Mouse (Mus musculus): ENCODE data around the gene Hoxc13. TPM values are rescaled to one million over a fixed set of nuclear protein-coding genes. Genes with fewer than 3 reads are reported as not detected.

Gene Hoxc13
- polyA plus RNA-seq, 1 experiment from 2014 or later = not detected

DNA sequence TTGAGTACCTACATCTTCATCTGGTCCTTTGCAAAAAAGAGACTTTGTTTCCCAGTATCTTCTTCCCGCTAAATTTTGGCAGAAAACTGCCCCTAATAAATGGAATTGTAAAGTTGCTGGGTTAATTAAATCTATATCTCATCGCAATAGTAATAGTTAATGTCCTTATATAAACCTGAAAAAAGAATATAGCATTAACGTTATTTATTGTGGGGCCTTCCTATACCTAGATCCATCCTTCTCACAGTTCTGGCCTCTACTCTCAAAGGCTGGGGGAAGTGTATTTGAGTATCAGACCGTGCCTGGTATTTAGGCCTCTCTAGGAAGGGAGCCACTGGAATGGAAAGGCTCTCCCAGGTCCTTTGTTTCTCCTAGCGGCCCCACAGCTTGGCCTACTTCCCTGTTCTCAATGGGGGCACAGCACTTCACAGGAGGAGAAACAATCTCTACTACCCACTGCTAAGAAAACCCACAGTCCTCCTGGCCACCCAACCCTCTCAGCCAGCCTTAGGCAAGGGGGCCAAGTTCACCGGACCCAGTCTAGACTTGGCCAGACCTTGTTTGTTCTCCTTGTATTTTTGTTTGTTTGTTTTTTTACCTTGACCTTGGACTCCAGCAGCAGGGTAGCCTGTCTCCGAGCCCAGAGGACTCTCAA, 2.2 kb upstream of the Hoxc13 start:
- Histone ChIP-seq H3K27me3 (replicated peaks; ENCODE audit: control insufficient read depth, insufficient read depth, low read length) (peaks cover 86% of the 10 kb centered on the region), H3K4me2 (ENCODE audit: low read depth, low read length) (no peak overlapping the region), H3K36me3 (ENCODE audit: control insufficient read depth, insufficient read depth, low read length) (no peaks in the 10 kb centered on the region), H3K4me3 (ENCODE audit: low read length) (no peak overlapping the region), H3K9me3 (ENCODE audit: control insufficient read depth, low read length) (no peaks in the 10 kb centered on the region), H3K4me1 (ENCODE audit: control insufficient read depth, insufficient read depth, low read length) (0 out of 2 replicates have a peak, but pooled peaks cover 4% of the 10 kb centered on the region), H3K27ac (ENCODE audit: low read length) (no peak overlapping the region), H3K9ac (ENCODE audit: low read depth, low read length) (no peak overlapping the region)
- no peak for ATAC-seq
- 2% methylated on average over 7 of the region's 7 CpGs for WGBS

DNA sequence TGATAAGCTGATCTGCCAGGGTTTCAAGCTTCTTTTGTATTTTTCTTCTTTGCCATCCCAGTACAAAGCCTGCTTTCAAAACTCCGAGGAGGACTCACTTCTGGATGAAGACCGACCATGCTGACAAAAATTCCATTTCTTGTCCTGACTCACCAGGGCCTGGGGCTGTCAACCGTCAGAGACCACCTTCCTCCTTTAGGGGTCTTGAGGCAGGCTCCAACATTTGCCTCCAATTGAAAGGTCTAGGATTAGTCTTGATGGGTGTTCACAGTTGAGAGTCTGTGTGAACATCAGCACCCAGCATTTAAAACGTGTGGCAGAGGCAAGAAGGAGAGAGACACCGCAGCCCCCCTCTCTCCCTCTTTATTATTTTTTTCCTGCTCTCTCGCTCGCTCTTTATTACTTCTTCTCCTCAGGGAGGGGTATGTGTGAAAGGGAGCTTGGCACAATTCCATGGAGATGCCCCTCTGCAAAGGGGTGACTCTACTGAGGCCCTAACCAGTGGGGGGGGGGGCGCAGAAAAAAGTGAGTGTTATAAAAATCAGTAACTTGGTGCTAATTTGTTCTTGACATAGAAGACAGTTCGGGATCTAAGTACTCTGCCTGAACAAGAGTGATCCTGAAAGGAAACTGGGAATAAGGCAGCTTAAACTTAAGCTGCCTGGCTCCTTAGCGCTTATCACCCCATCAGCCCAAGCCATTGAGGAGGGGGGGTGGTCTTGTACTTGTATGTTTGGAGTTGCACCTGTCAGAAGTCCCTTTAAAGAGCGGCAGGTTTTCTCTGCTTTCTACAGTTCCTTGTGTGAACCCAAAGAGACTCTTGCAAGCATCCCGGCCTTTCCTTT, 1.3 kb upstream of the Hoxc13 start:
- no peak overlapping the region for H3K27ac ChIP-seq (ENCODE audit: low read length)
- 0 out of 2 replicates have a peak, but pooled peaks cover 4% of the 10 kb centered on the region for H3K4me1 ChIP-seq (ENCODE audit: control insufficient read depth, insufficient read depth, low read length)
- H3K9ac ChIP-seq (ENCODE audit: low read depth, low read length) = no peak overlapping the region
- ATAC-seq = no peak
- H3K4me3 ChIP-seq (ENCODE audit: low read length) = no peak overlapping the region
- H3K4me2 ChIP-seq (ENCODE audit: low read depth, low read length) = no peak overlapping the region
- no peaks in the 10 kb centered on the region for H3K36me3 ChIP-seq (ENCODE audit: control insufficient read depth, insufficient read depth, low read length)
- H3K27me3 ChIP-seq (replicated peaks; ENCODE audit: control insufficient read depth, insufficient read depth, low read length) = peaks cover 87% of the 10 kb centered on the region
- no peaks in the 10 kb centered on the region for H3K9me3 ChIP-seq (ENCODE audit: control insufficient read depth, low read length)
- 6% methylated on average over 12 of the region's 12 CpGs for WGBS

DNA sequence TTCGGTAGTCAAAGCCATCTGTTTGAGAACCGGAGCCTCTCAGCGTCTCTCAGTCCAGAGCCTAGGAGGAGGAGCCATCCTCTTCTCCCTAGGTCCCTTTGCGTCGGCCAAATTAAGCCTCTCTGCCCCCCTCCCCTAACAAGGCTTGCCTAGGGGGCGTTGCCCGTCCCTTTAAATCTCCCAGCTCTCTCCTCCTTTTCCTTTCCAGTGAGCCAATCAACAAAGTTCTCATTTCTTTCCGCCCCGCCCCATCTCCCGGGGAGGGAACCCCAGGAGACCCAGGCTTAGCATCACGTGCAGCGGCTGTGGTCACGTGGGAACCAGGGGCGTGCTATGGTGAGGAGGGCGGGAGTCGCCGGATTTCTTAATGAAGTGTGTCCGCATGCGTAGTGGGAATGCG, 284 bp upstream of the Hoxc13 start:
- Histone ChIP-seq H3K9me3 (ENCODE audit: control insufficient read depth, low read length) (no peaks in the 10 kb centered on the region), H3K27ac (ENCODE audit: low read length) (no peak overlapping the region), H3K4me3 (ENCODE audit: low read length) (peak overlapping the region; percentile 29), H3K9ac (ENCODE audit: low read depth, low read length) (no peak overlapping the region), H3K36me3 (ENCODE audit: control insufficient read depth, insufficient read depth, low read length) (no peaks in the 10 kb centered on the region), H3K27me3 (replicated peaks; ENCODE audit: control insufficient read depth, insufficient read depth, low read length) (peaks cover 90% of the 10 kb centered on the region), H3K4me2 (ENCODE audit: low read depth, low read length) (peak overlapping the region; percentile 38), H3K4me1 (ENCODE audit: control insufficient read depth, insufficient read depth, low read length) (0 out of 2 replicates have a peak, but pooled peaks cover 4% of the 10 kb centered on the region)
- under 1% methylated on average over 20 of the region's 20 CpGs for WGBS
- ATAC-seq = peak; percentile 60; the same call in 1 of the 2 replicates

DNA sequence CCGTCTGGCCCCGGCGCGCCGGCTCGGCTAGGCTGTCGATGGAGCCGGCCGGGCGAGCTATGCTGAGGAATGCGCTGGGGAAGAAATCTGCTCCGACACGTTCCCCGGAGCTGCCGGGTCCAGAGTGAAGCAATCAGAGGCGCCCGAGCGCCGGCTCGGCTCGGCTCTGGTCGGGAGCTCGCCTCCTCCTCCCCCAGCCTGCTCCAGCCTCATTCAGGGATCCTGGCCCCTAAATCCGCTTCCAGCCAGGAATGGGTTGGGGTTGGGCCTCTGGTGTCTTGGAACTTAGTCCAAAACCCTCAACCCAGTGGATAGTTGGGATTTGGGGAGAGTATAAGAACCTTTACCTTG, 1.1 kb downstream of the Hoxc13 start:
- ATAC-seq = peak; percentile 50
- no peak overlapping the region for H3K9ac ChIP-seq (ENCODE audit: low read depth, low read length)
- no peaks in the 10 kb centered on the region for H3K36me3 ChIP-seq (ENCODE audit: control insufficient read depth, insufficient read depth, low read length)
- H3K4me2 ChIP-seq (ENCODE audit: low read depth, low read length) = no peak overlapping the region
- H3K27me3 ChIP-seq (replicated peaks; ENCODE audit: control insufficient read depth, insufficient read depth, low read length) = peaks cover 89% of the 10 kb centered on the region
- no peak overlapping the region for H3K4me3 ChIP-seq (ENCODE audit: low read length)
- no peaks in the 10 kb centered on the region for H3K9me3 ChIP-seq (ENCODE audit: control insufficient read depth, low read length)
- no peak overlapping the region for H3K27ac ChIP-seq (ENCODE audit: low read length)
- 0 out of 2 replicates have a peak, but pooled peaks cover 4% of the 10 kb centered on the region for H3K4me1 ChIP-seq (ENCODE audit: control insufficient read depth, insufficient read depth, low read length)
- WGBS = 0% methylated on average over 24 of the region's 24 CpGs

DNA sequence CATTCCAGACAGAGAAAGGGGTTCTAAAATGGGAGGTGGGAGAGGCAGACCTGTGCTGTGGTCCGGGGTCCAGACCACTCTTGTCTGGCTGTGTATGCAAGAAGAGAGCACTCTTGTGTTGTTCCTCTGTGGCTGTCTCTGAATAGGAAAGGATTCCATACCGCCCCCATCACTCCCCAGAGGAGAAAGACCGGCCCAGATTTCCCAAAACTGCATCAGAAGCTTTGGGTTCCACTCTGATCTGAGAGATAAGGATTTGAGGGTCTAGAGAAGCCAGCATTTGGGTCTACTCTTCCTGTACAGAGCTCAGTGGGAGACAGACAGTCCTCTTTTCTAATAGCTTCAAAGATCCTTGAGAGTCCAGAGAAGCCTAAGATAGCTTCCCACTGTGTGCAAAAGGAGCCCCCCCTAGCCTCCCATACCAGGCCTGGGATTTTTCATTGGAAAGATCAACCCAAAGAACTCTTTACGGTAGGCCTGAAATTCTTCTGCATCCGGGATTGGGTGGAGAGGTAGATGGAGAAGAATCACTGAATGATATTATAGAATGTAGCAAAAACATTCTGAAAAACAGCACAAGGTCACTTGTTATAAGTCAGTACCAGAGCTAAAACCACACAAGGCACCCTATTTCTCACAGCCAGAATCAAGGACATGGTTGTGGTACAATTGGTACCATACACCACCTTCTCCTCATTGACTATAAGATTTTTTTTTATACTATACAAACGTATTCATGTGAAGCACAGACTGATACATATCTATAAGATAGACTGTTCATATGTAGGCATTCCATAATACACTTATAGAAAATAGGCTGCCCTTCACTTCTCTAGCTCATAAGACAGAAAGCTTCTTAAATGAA, 2.0 kb downstream of the Hoxc13 start:
- Histone ChIP-seq H3K27ac (ENCODE audit: low read length) (no peak overlapping the region), H3K9ac (ENCODE audit: low read depth, low read length) (no peak overlapping the region), H3K4me3 (ENCODE audit: low read length) (no peak overlapping the region), H3K4me1 (ENCODE audit: control insufficient read depth, insufficient read depth, low read length) (0 out of 2 replicates have a peak, but pooled peaks cover 4% of the 10 kb centered on the region), H3K36me3 (ENCODE audit: control insufficient read depth, insufficient read depth, low read length) (no peaks in the 10 kb centered on the region), H3K4me2 (ENCODE audit: low read depth, low read length) (no peak overlapping the region), H3K27me3 (replicated peaks; ENCODE audit: control insufficient read depth, insufficient read depth, low read length) (peaks cover 90% of the 10 kb centered on the region), H3K9me3 (ENCODE audit: control insufficient read depth, low read length) (no peaks in the 10 kb centered on the region)
- ATAC-seq = no peak
- WGBS = 12% methylated on average over 6 of the region's 6 CpGs

DNA sequence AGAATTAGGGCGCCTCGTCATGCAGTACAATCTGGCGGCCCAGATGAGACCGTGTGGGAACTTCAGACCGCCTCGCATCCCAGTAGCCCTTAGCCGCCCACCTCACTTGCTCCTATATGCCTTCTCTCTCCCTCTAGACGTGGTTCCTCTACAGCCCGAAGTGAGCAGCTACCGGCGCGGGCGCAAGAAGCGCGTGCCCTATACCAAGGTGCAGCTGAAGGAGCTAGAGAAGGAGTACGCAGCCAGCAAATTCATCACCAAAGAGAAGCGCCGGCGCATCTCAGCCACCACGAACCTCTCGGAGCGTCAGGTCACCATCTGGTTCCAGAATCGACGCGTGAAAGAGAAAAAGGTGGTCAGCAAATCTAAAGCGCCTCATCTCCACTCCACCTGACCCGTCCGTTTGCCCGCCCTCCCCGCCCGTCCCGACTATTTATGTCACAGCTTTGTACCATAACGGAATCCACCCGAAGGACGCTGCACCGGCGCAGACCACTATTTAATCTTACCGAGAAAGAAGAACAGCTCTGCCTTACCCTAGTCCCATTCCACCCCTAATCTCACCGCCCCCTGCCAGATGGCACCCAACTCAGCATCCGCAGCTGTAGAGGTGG, 6.2 kb downstream of the Hoxc13 start:
- Histone ChIP-seq H3K27ac (ENCODE audit: low read length) (no peak overlapping the region), H3K4me1 (ENCODE audit: control insufficient read depth, insufficient read depth, low read length) (no peaks in the 10 kb centered on the region), H3K4me3 (ENCODE audit: low read length) (no peak overlapping the region), H3K36me3 (ENCODE audit: control insufficient read depth, insufficient read depth, low read length) (no peaks in the 10 kb centered on the region), H3K9me3 (ENCODE audit: control insufficient read depth, low read length) (no peaks in the 10 kb centered on the region), H3K9ac (ENCODE audit: low read depth, low read length) (no peak overlapping the region), H3K27me3 (replicated peaks; ENCODE audit: control insufficient read depth, insufficient read depth, low read length) (peaks cover 90% of the 10 kb centered on the region), H3K4me2 (ENCODE audit: low read depth, low read length) (no peak overlapping the region)
- 1% methylated on average over 40 of the region's 40 CpGs for WGBS
- ATAC-seq = no peak

DNA sequence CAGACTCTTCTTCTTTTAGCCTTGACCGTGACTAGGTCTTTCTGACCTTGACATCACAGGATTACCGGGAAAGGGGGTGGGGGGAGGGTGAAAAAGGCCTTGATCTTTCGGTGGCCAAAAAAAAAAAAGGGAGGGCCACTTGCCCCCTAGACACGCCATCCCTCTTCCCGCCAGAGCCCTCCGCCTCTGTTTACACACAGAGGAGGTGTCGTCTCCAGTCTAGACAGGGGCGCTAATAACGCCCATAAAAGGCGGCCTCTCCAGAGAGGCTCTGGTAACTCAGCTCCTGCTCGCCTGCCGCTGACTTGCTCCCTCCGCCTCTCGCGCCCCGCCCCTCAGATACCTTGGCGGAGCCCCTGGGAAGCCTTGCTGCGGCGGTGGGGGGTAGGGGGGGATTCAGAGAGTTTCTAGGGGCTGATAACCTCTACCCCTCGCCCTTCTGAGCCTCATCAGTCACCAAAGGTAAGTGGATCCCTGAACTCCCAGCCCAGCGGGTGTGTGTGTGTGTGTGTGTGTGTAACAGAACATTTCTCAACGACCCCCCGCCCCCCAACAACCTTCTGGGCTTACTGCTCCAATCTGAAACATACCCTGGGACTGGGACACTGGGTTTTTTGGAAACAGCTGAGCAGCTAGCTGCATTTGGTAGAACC, 10.9 kb downstream of the Hoxc13 start:
- no peak for ATAC-seq
- H3K27ac ChIP-seq (ENCODE audit: low read length) = no peak overlapping the region
- H3K27me3 ChIP-seq (replicated peaks; ENCODE audit: control insufficient read depth, insufficient read depth, low read length) = peaks cover 99% of the 10 kb centered on the region
- no peaks in the 10 kb centered on the region for H3K4me1 ChIP-seq (ENCODE audit: control insufficient read depth, insufficient read depth, low read length)
- no peak overlapping the region for H3K4me2 ChIP-seq (ENCODE audit: low read depth, low read length)
- no peaks in the 10 kb centered on the region for H3K36me3 ChIP-seq (ENCODE audit: control insufficient read depth, insufficient read depth, low read length)
- WGBS = 2% methylated on average over 23 of the region's 23 CpGs
- no peaks in the 10 kb centered on the region for H3K9me3 ChIP-seq (ENCODE audit: control insufficient read depth, low read length)
- H3K4me3 ChIP-seq (ENCODE audit: low read length) = no peak overlapping the region
- H3K9ac ChIP-seq (ENCODE audit: low read depth, low read length) = no peak overlapping the region

DNA sequence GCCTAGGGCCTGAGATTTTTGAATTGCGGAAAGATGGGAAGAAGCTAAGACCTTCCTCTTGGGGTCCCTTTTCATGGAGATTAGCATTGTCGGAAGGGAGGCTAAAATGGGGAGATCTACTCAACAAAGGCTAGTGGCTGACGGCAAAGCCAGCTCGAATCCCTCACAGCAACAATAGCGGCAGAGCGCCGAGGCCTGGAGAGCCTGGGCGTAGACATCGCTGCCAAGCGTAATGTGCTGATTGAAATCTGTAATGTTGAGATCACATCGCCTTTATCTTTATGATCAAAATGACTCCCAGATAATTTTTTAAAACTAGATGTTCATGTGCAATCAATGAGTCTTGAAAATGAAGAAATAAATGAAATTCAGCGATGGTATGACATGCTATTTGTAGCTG, 13.5 kb downstream of the Hoxc13 start:
- Histone ChIP-seq H3K36me3 (ENCODE audit: control insufficient read depth, insufficient read depth, low read length) (no peaks in the 10 kb centered on the region), H3K4me1 (ENCODE audit: control insufficient read depth, insufficient read depth, low read length) (no peaks in the 10 kb centered on the region), H3K4me3 (ENCODE audit: low read length) (no peak overlapping the region), H3K9me3 (ENCODE audit: control insufficient read depth, low read length) (no peaks in the 10 kb centered on the region), H3K27ac (ENCODE audit: low read length) (no peak overlapping the region), H3K9ac (ENCODE audit: low read depth, low read length) (no peak overlapping the region), H3K4me2 (ENCODE audit: low read depth, low read length) (no peak overlapping the region), H3K27me3 (replicated peaks; ENCODE audit: control insufficient read depth, insufficient read depth, low read length) (peaks cover 98% of the 10 kb centered on the region)
- no peak for ATAC-seq
- 4% methylated on average over 12 of the region's 12 CpGs for WGBS
